Mouse (Mus musculus) limb, embryonic 11.5 days (tissue): ENCODE results near the gene S1pr4. TPM values are rescaled to one million over a fixed set of nuclear protein-coding genes. Genes with fewer than 3 reads are reported as not detected.

Source experiments
- ATAC-seq: fragments of 200-750 bp; cut with Nextera tagmentation; 2 replicates; pipeline ENCODE4 v1.8.0; 2017; ENCODE audit warnings: low read depth; ENCODE audit not compliant: insufficient number of reproducible peaks, low FRiP score, low TSS enrichment
- DNase-seq: peaks from one replicate; pipeline ENCODE4 v3.0.0-alpha.2; 2015; ENCODE audit warnings: low spot score
- H3K27ac ChIP-seq: fragments of 300-500 bp; sonication (generic); replicated peaks from 2 replicates; pipeline ENCODE4 v1.5.1; 2014; ENCODE audit warnings: low read depth, mild to moderate bottlenecking, low read length
- H3K27me3 ChIP-seq: fragments of 300-500 bp; sonication (generic); 2 replicates; pipeline ENCODE4 v1.6.1; 2014; ENCODE audit warnings: mild to moderate bottlenecking, low read length, mixed read lengths; ENCODE audit not compliant: control insufficient read depth, insufficient read depth
- H3K36me3 ChIP-seq: fragments of 300-500 bp; sonication (generic); 2 replicates; pipeline ENCODE4 v1.6.1; 2014; ENCODE audit warnings: mild to moderate bottlenecking, low read length, moderate library complexity, mixed read lengths; ENCODE audit not compliant: control insufficient read depth, insufficient read depth
- H3K4me1 ChIP-seq: fragments of 300-500 bp; sonication (generic); 2 replicates; pipeline ENCODE4 v1.6.1; 2014; ENCODE audit warnings: low read length, mixed read lengths; ENCODE audit not compliant: control insufficient read depth, insufficient read depth
- H3K4me2 ChIP-seq: fragments of 300-500 bp; sonication (generic); 2 replicates; pipeline ENCODE4 v1.6.1; 2014; ENCODE audit warnings: low read depth, mild to moderate bottlenecking, moderate library complexity; ENCODE audit not compliant: severe bottlenecking
- H3K4me3 ChIP-seq: fragments of 300-500 bp; sonication (generic); 2 replicates; pipeline ENCODE4 v1.5.1; 2014; ENCODE audit warnings: low read depth, low read length
- H3K9ac ChIP-seq: fragments of 300-500 bp; sonication (generic); 2 replicates; pipeline ENCODE4 v1.6.1; 2014; ENCODE audit warnings: mild to moderate bottlenecking, low read length
- H3K9me3 ChIP-seq: fragments of 300-500 bp; sonication (generic); 2 replicates; pipeline ENCODE4 v1.6.1; 2016; ENCODE audit warnings: low read length; ENCODE audit not compliant: control insufficient read depth
- WGBS: fragments of 180-500 bp; shearing (Covaris S2); extraction: QIAGEN DNeasy Blood & Tissue Kit; methylation state at CpG from one replicate; pipeline ENCODE4 v1.1.7; 2014; 5-methylcytosine and 5-hydroxymethylcytosine counted together
- polyA plus RNA-seq: library from polyadenylated mRNA; unstranded; fragments of >200 nt; fragmentation: Nextera tagmentation; extraction: Ambion mirVana; gene quantifications from 2 replicates; pipeline ENCODE4 v1.2.1, GENCODE M21; 2014

Gene S1pr4
- polyA plus RNA-seq, 1 experiment from 2014 or later: 0.43 TPM

- Histone ChIP-seq H3K9me3 (no peaks in the 10 kb centered on the region), H3K27me3 (no peaks in the 10 kb centered on the region), H3K27ac (no peak overlapping the region), H3K4me3 (no peak overlapping the region), H3K4me2 (peak overlapping the region; percentile 94), H3K9ac (peak overlapping the region; percentile 86; the same call in 1 of the 2 replicates), H3K36me3 (no peaks in the 10 kb centered on the region), H3K4me1 (peaks cover 16% of the 10 kb centered on the region)
- no peak for ATAC-seq
- DNase-seq: no peak
- WGBS: 76% methylated on average over 7 of the region's 7 CpGs
These were observed 43.0 kb upstream of the S1pr4 start for GRCm38 (mm10) chr10:81542727-81543460.

- Histone ChIP-seq H3K4me3 (no peak overlapping the region), H3K27ac (no peak overlapping the region; the same call in 1 of the 2 replicates), H3K4me1 (peaks cover 16% of the 10 kb centered on the region), H3K4me2 (no peak overlapping the region), H3K9ac (peak overlapping the region; percentile 30; the same call in 1 of the 2 replicates), H3K36me3 (peaks cover 3% of the 10 kb centered on the region; the same call in 1 of the 2 replicates), H3K27me3 (no peaks in the 10 kb centered on the region), H3K9me3 (no peaks in the 10 kb centered on the region)
- WGBS: 91% methylated on average over 10 of the region's 10 CpGs
- no peak for ATAC-seq
- no peak for DNase-seq
These were observed 41.9 kb upstream of the S1pr4 start for GRCm38 (mm10) chr10:81541803-81542202.

DNA sequence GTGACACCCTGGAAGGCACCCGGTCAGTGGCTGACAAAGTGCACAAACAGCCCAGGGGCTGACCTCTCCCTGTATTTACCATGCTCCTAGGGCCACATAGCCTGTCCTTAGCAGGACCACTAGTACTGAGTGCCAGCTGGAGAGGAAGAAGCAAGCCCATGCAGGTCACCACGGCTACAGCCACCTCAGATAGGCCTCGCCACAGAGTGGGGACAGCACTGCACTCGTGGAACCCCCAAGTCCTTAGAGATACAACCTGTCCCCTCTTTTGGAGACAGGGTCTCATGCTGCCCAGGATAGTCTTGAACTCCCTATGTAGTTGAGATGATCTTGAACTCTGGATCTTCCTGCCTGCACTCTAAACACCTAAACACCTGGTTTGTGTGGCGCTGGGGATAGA, 41.4 kb upstream of the S1pr4 start:
- H3K36me3 ChIP-seq: peaks cover 3% of the 10 kb centered on the region; the same call in 1 of the 2 replicates
- no peak overlapping the region for H3K4me2 ChIP-seq
- ATAC-seq (no peak), DNase-seq (no peak)
- H3K4me1 ChIP-seq: peaks cover 16% of the 10 kb centered on the region
- no peaks in the 10 kb centered on the region for H3K27me3 ChIP-seq
- H3K9me3 ChIP-seq: no peaks in the 10 kb centered on the region
- H3K27ac ChIP-seq: no peak overlapping the region
- no peak overlapping the region for H3K9ac ChIP-seq
- WGBS: 95% methylated on average over 5 of the region's 5 CpGs
- H3K4me3 ChIP-seq: no peak overlapping the region

GRCm38 (mm10) chr10:81538321-81539048, 38.6 kb upstream of the S1pr4 start:
- Histone ChIP-seq H3K9ac (no peak overlapping the region), H3K27me3 (no peaks in the 10 kb centered on the region), H3K36me3 (peaks cover 3% of the 10 kb centered on the region; the same call in 1 of the 2 replicates), H3K4me1 (peaks cover 9% of the 10 kb centered on the region), H3K4me3 (no peak overlapping the region), H3K27ac (no peak overlapping the region), H3K4me2 (no peak overlapping the region), H3K9me3 (no peaks in the 10 kb centered on the region)
- 86% methylated on average over 3 of the region's 3 CpGs for WGBS
- DNase-seq: no peak
- no peak for ATAC-seq

DNA sequence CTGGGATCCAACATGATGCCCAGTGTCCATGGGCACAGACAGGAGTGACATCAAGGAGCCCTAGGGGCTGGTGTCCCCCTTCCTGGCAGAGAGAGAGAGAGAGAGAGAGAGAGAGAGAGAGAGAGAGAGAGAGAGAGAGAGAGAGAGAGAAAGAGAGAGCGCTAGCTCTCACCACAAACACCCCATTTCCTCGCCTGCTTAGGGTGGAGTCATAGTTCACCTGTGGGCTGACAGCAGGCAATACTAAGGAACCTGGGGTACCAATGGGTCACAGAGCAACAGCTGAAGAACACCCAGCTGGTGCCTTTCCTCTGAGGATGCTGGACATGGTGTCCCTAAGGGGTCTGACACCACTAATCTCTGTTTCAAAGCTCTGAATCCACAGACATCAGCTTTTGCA, 37.5 kb upstream of the S1pr4 start:
- no peaks in the 10 kb centered on the region for H3K9me3 ChIP-seq
- no peak overlapping the region for H3K9ac ChIP-seq
- H3K4me1 ChIP-seq: peaks cover under 1% of the 10 kb centered on the region; the same call in 1 of the 2 replicates
- no peak overlapping the region for H3K4me2 ChIP-seq
- peaks cover 5% of the 10 kb centered on the region for H3K36me3 ChIP-seq
- 82% methylated on average over 2 of the region's 2 CpGs for WGBS
- no peaks in the 10 kb centered on the region for H3K27me3 ChIP-seq
- H3K27ac ChIP-seq: no peak overlapping the region
- DNase-seq (no peak), ATAC-seq (no peak)
- H3K4me3 ChIP-seq: no peak overlapping the region

- no peak for ATAC-seq
- no peak overlapping the region for H3K4me3 ChIP-seq
- H3K27ac ChIP-seq: no peak overlapping the region
- H3K4me1 ChIP-seq: no peaks in the 10 kb centered on the region
- H3K27me3 ChIP-seq: no peaks in the 10 kb centered on the region
- no peak for DNase-seq
- H3K9me3 ChIP-seq: no peaks in the 10 kb centered on the region
- WGBS: 74% methylated on average over 6 of the region's 6 CpGs
- H3K4me2 ChIP-seq: no peak overlapping the region
- peaks cover 9% of the 10 kb centered on the region for H3K36me3 ChIP-seq
- H3K9ac ChIP-seq: no peak overlapping the region
These were observed 36.8 kb upstream of the S1pr4 start for GRCm38 (mm10) chr10:81536734-81537133.

DNA sequence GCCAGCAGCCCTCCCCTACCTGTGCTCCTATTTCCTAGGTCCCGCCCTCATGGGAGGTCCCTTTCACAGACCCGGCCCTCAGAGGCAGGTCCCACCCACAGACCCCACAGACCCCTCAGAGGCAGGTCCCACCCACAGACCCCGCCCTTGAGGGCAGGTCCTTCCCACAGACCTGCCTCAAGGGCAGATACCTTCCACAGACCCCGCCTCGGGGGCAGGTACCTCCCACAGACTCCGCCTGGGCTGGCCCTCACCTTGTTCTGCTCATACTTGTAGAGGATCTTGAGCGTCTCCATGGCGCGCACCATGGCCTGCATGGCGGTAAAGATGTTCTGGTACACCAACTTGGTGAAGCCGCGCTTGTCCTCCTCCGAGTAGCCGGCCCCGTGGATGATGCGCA, 34.9 kb upstream of the S1pr4 start:
- H3K27me3 ChIP-seq: no peaks in the 10 kb centered on the region
- H3K27ac ChIP-seq: no peak overlapping the region
- H3K4me3 ChIP-seq: no peak overlapping the region
- H3K4me2 ChIP-seq: no peak overlapping the region
- H3K4me1 ChIP-seq: no peaks in the 10 kb centered on the region
- ATAC-seq (no peak), DNase-seq (no peak)
- 48% methylated on average over 16 of the region's 16 CpGs for WGBS
- H3K9me3 ChIP-seq: no peaks in the 10 kb centered on the region
- no peak overlapping the region for H3K9ac ChIP-seq
- H3K36me3 ChIP-seq: peaks cover 16% of the 10 kb centered on the region

DNA sequence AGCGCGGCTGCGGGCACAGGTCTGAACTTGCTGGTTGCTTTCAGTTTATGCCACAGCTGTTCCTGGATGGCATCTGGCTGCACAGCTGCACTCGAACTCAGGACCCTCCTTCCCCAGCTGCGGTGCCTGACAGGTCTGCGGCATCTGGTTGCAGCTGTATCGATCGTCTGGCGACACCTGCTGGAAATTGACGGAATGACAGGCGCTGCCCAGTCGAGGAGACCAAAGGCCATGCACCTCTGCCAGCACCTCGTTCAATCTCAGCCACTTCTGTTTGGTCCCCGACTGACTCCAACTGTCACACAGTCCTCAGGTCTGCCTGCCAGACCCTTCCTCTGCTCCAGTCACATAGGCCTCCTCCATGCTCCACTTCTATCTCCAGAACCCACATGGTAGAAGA, 26.8 kb upstream of the S1pr4 start:
- Histone ChIP-seq H3K9me3 (no peaks in the 10 kb centered on the region; the same call in 1 of the 2 replicates), H3K9ac (no peak overlapping the region), H3K4me3 (no peak overlapping the region), H3K36me3 (peaks cover 10% of the 10 kb centered on the region), H3K4me2 (no peak overlapping the region), H3K4me1 (no peaks in the 10 kb centered on the region), H3K27me3 (0 out of 2 replicates have a peak, but pooled peaks cover 9% of the 10 kb centered on the region), H3K27ac (no peak overlapping the region)
- 11% methylated on average over 14 of the region's 14 CpGs for WGBS
- ATAC-seq (no peak), DNase-seq (peak; percentile 91)
